Mouse (Mus musculus) hindbrain, embryonic 11.5 days (tissue): ENCODE data around the gene Adat3. TPM values are rescaled to one million over a fixed set of nuclear protein-coding genes. Genes with fewer than 3 reads are reported as not detected.
"Not testable (repeated sequence)": the region's sequence is repeated elsewhere in the genome, so short reads cannot be mapped to it uniquely, and the experiment has no call there.

Source experiments
- ATAC-seq: fragments of 200-750 bp; cut with Nextera tagmentation; 2 replicates; pipeline ENCODE4 v1.8.0; 2017; ENCODE audit warnings: mild to moderate bottlenecking, moderate TSS enrichment, moderate library complexity; ENCODE audit not compliant: low FRiP score
- DNase-seq: peaks from one replicate; pipeline ENCODE4 v3.0.0-alpha.2; 2015; ENCODE audit warnings: low spot score
- H3K27ac ChIP-seq: fragments of 300-500 bp; sonication (generic); 2 replicates; pipeline ENCODE4 v1.5.1; 2014; ENCODE audit warnings: mild to moderate bottlenecking, low read depth, low read length
- H3K27me3 ChIP-seq: fragments of 300-500 bp; sonication (generic); 2 replicates; pipeline ENCODE4 v1.6.1; 2014; ENCODE audit warnings: mild to moderate bottlenecking, low read length, moderate library complexity, mixed read lengths; ENCODE audit not compliant: control insufficient read depth, insufficient read depth
- H3K36me3 ChIP-seq: fragments of 300-500 bp; sonication (generic); 2 replicates; pipeline ENCODE4 v1.6.1; 2014; ENCODE audit warnings: mild to moderate bottlenecking, low read length, moderate library complexity, mixed read lengths; ENCODE audit not compliant: control insufficient read depth, insufficient read depth
- H3K4me1 ChIP-seq: fragments of 300-500 bp; sonication (generic); replicated peaks from 2 replicates; pipeline ENCODE4 v1.6.1; 2014; ENCODE audit warnings: low read length, mixed read lengths; ENCODE audit not compliant: control insufficient read depth, insufficient read depth
- H3K4me2 ChIP-seq: fragments of 300-500 bp; sonication (generic); replicated peaks from 2 replicates; pipeline ENCODE4 v1.6.1; 2014; ENCODE audit warnings: mild to moderate bottlenecking, low read depth, low read length
- H3K4me3 ChIP-seq: fragments of 300-500 bp; sonication (generic); 2 replicates; pipeline ENCODE4 v1.5.1; 2014; ENCODE audit warnings: low read depth, low read length
- H3K9ac ChIP-seq: fragments of 300-500 bp; sonication (generic); 2 replicates; pipeline ENCODE4 v1.6.1; 2014; ENCODE audit warnings: low read depth, low read length
- H3K9me3 ChIP-seq: fragments of 300-500 bp; sonication (generic); 2 replicates; pipeline ENCODE4 v1.6.1; 2016; ENCODE audit warnings: low read length; ENCODE audit not compliant: control insufficient read depth
- WGBS: fragments of 180-500 bp; shearing (Covaris S2); extraction: QIAGEN DNeasy Blood & Tissue Kit; methylation state at CpG from one replicate; pipeline ENCODE4 v1.1.7; 2014; 5-methylcytosine and 5-hydroxymethylcytosine counted together
- polyA plus RNA-seq: library from polyadenylated mRNA; unstranded; fragments of >200 nt; fragmentation: Nextera tagmentation; extraction: Ambion mirVana; gene quantifications from 2 replicates; pipeline ENCODE4 v1.2.1, GENCODE M21; 2014

The Adat3 gene
- polyA plus RNA-seq, 1 experiment from 2014 or later, result 7.4 TPM

- H3K4me3 ChIP-seq, result no peak overlapping the region
- H3K9ac ChIP-seq, result no peak overlapping the region
- no peak overlapping the region for H3K27ac ChIP-seq
- H3K9me3 ChIP-seq, result no peaks in the 10 kb centered on the region
- peaks cover 5% of the 10 kb centered on the region for H3K4me1 ChIP-seq
- DNase-seq (no peak), ATAC-seq (no peak)
- no peak overlapping the region for H3K4me2 ChIP-seq
- peaks cover 15% of the 10 kb centered on the region for H3K36me3 ChIP-seq
- 94% methylated on average over 2 of the region's 2 CpGs for WGBS
- no peaks in the 10 kb centered on the region for H3K27me3 ChIP-seq
Measured at GRCm38 (mm10) chr10:80604988-80605387, 2.3 kb downstream of the Adat3 start.

DNA sequence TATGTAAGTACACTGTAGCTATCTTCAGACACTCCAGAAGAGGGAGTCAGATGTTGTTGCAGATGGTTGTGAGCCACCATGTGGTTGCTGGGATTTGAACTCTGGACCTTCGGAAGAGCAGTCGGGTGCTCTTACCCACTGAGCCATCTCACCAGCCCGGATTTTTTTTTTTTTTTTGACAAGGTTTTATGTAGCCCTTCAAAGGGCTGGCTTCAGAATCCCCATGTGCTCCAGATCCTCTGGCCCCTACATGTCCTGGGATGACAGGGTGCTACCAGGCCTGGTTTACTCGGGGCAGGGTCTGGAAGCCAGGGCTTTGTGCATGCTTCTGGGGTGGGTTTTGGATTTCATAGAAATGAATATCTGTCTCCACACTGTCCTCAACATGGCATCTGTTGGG is 3.0 kb downstream of the Adat3 start, which contains the start of gene Gm49322:
Gm49322 (plus strand) TSS at position 301 of the 400 bp plus-strand sequence.
- not testable (repeated sequence) for H3K27ac ChIP-seq, H3K9me3 ChIP-seq, H3K4me3 ChIP-seq, DNase-seq, ATAC-seq, H3K4me1 ChIP-seq, H3K9ac ChIP-seq, H3K27me3 ChIP-seq, H3K4me2 ChIP-seq
- H3K36me3 ChIP-seq, result peaks cover 15% of the 10 kb centered on the region
- 82% methylated on average over 4 of the region's 4 CpGs for WGBS

DNA sequence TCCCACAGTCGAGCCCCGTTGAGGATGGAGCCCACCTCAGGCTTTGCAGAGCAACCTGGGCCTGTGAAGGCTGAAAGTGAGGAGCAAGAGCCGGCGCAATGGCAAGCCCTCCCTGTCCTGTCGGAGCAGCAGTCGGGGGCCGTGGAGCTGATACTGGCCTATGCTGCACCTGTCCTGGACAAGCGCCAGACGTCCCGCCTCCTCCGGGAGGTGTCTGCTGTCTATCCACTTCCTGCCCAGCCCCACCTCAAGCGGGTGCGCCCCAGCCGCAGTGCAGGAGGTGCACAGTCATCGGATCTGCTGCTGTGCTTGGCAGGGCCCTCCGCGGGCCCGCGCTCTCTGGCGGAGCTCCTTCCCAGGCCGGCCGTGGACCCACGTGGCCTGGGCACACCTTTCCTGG is 3.6 kb downstream of the Adat3 start:
- Histone ChIP-seq H3K36me3 (peaks cover 15% of the 10 kb centered on the region), H3K27ac (no peak overlapping the region), H3K4me2 (no peak overlapping the region), H3K4me1 (peaks cover 5% of the 10 kb centered on the region), H3K9ac (no peak overlapping the region), H3K4me3 (no peak overlapping the region), H3K27me3 (no peaks in the 10 kb centered on the region), H3K9me3 (no peaks in the 10 kb centered on the region)
- ATAC-seq (no peak), DNase-seq (no peak)
- 94% methylated on average over 23 of the region's 23 CpGs for WGBS

GRCm38 (mm10) chr10:80606737-80607350 is 4.2 kb downstream of the Adat3 start:
- Histone ChIP-seq H3K9ac (no peak overlapping the region), H3K36me3 (peaks cover 15% of the 10 kb centered on the region), H3K4me3 (no peak overlapping the region), H3K9me3 (no peaks in the 10 kb centered on the region), H3K27me3 (no peaks in the 10 kb centered on the region), H3K27ac (no peak overlapping the region), H3K4me2 (no peak overlapping the region), H3K4me1 (peaks cover 5% of the 10 kb centered on the region)
- ATAC-seq (no peak), DNase-seq (no peak)
- 93% methylated on average over 34 of the region's 34 CpGs for WGBS

GRCm38 (mm10) chr10:80608435-80608834 is 5.8 kb downstream of the Adat3 start:
- H3K9ac ChIP-seq, result no peak overlapping the region
- H3K4me3 ChIP-seq, result no peak overlapping the region
- H3K36me3 ChIP-seq, result peaks cover 15% of the 10 kb centered on the region

GRCm38 (mm10) chr10:80609269-80609924 is 6.7 kb downstream of the Adat3 start:
- H3K36me3 ChIP-seq, result peaks cover 15% of the 10 kb centered on the region

More at GRCm38 (mm10) chr10:80608435-80608834, 5.8 kb downstream of the Adat3 start:
- DNase-seq, result no peak
- no peak overlapping the region for H3K4me2 ChIP-seq
- no peak overlapping the region for H3K27ac ChIP-seq
- H3K9me3 ChIP-seq, result no peaks in the 10 kb centered on the region
- ATAC-seq, result no peak
- WGBS, result 88% methylated on average over 3 of the region's 3 CpGs
- H3K27me3 ChIP-seq, result no peaks in the 10 kb centered on the region
- peaks cover 5% of the 10 kb centered on the region for H3K4me1 ChIP-seq

GRCm38 (mm10) chr10:80610116-80610785 is 7.6 kb downstream of the Adat3 start:
- Histone ChIP-seq H3K4me1 (no peaks in the 10 kb centered on the region), H3K9me3 (no peaks in the 10 kb centered on the region), H3K27ac (no peak overlapping the region), H3K4me2 (no peak overlapping the region), H3K4me3 (no peak overlapping the region), H3K27me3 (no peaks in the 10 kb centered on the region), H3K36me3 (peaks cover 17% of the 10 kb centered on the region), H3K9ac (no peak overlapping the region)
- ATAC-seq (no peak), DNase-seq (no peak)
- WGBS, result 91% methylated on average over 9 of the region's 9 CpGs

More at GRCm38 (mm10) chr10:80609269-80609924, 6.7 kb downstream of the Adat3 start:
- Histone ChIP-seq H3K9ac (no peak overlapping the region), H3K27me3 (no peaks in the 10 kb centered on the region), H3K4me3 (no peak overlapping the region), H3K9me3 (no peaks in the 10 kb centered on the region), H3K4me1 (no peaks in the 10 kb centered on the region), H3K4me2 (no peak overlapping the region), H3K27ac (no peak overlapping the region)
- WGBS, result 94% methylated on average over 10 of the region's 10 CpGs
- DNase-seq (no peak), ATAC-seq (no peak)

GRCm38 (mm10) chr10:80611024-80611423 is 8.3 kb downstream of the Adat3 start:
- H3K27ac ChIP-seq, result no peak overlapping the region
- no peak overlapping the region for H3K4me3 ChIP-seq
- ATAC-seq (no peak), DNase-seq (peak; percentile 75)
- H3K4me2 ChIP-seq, result no peak overlapping the region
- no peaks in the 10 kb centered on the region for H3K4me1 ChIP-seq
- H3K9me3 ChIP-seq, result no peaks in the 10 kb centered on the region
- H3K9ac ChIP-seq, result no peak overlapping the region
- H3K27me3 ChIP-seq, result no peaks in the 10 kb centered on the region
- H3K36me3 ChIP-seq, result peaks cover 17% of the 10 kb centered on the region
- WGBS, result 82% methylated on average over 4 of the region's 4 CpGs
